ENCODE assay signal across 8 mouse cellular contexts in the genomic region with DNA sequence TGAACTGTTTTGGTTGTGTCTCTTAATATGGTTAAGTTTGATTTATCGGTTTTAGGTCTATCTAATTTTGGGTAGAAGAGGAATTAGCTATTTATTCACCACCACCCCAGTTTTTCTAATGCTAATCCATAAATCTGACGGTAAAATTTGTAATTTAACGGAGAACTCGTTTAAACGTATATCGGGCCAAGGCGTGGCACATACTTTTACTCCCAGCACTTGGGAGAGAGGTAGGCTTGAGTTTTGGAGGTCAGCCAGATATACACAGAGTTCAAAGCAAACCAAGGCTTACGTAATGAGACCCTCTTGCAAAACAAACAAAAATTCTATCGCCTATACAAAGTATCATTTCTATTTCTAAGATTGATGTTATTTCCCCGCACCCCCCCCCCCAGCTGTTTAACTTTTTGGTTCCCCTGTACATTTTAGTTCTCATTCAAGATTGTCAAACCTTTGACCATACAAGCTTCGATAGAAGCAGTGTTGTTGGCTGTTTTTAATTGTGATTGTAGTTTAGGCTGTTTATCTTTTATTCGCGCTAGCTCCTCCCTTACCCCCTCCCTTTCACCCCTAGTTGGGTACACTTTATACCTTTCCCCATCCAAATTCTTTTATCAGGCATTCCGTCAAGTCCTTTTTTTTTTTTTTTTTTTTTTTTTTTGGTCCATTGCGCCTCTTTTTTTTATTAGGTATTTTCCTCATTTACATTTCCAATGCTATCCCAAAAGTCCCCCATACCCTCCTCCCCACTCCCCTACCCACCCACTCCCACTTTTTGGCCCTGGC. TPM values are rescaled to one million over a fixed set of nuclear protein-coding genes. Genes with fewer than 3 reads are reported as not detected.
A peak's percentile ranks its signal among the peaks of the same experiment; 100 is the strongest.
DNase-seq lines count a peak whose midpoint lies in the region; ATAC-seq and TF ChIP-seq lines count a peak whose summit lies in the region.

No protein-coding gene starts in this region.

- TF ChIP-seq CTCF in testis, adult 2 months (IDR thresholded peaks at IDR 0.05; ENCODE audit: control insufficient read depth, insufficient read depth, insufficient replicate concordance, low read depth, low read length): no peak
- TF ChIP-seq CTCF in kidney, postnatal 0 days (IDR thresholded peaks at IDR 0.05; ENCODE audit: low read depth): no peak

- H3K9me3 ChIP-seq in kidney, postnatal 0 days (replicated peaks; ENCODE audit: low read length): no peaks in the 10 kb centered on the region
- H3K9me3 ChIP-seq in midbrain, embryonic 13.5 days: no peaks in the 10 kb centered on the region

- 14% methylated on average over 15 of the region's 15 CpGs for WGBS in kidney, postnatal 0 days
- WGBS in midbrain, embryonic 13.5 days: 31% methylated on average over 15 of the region's 15 CpGs

- intact Hi-C loops in left cerebral cortex, postnatal 36 days (cut with DNase I): no loop called here

- peak overlapping the region; percentile 61 for H3K4me2 ChIP-seq in kidney, postnatal 0 days (ENCODE audit: low read length)
- peak overlapping the region; percentile 61 for H3K4me2 ChIP-seq in midbrain, embryonic 13.5 days (replicated peaks)

- no peak overlapping the region for H3K27ac ChIP-seq in testis, adult 2 months (ENCODE audit: control insufficient read depth, insufficient read depth, low read depth, low read length)
- H3K27ac ChIP-seq in kidney, postnatal 0 days: peak overlapping the region; percentile 97
- H3K27ac ChIP-seq in midbrain, embryonic 13.5 days: no peak overlapping the region

- no peak for DNase-seq in testis, postnatal 10 days (ENCODE audit: low spot score)
- DNase-seq in fat pad, adult 2 months (ENCODE audit: extremely low read depth, low read depth, low spot score): peak; percentile 28
- DNase-seq in kidney, postnatal 0 days (ENCODE audit: low spot score): no peak
- DNase-seq in gastrocnemius, postnatal 4 days (ENCODE audit: low spot score in 2 of 2): no peak
- DNase-seq in spleen, postnatal 36 days (ENCODE audit: low spot score in 2 of 2): no peak
- no peak for DNase-seq in left cerebral cortex, postnatal 36 days (ENCODE audit: low spot score in 2 of 2)

- H3K4me1 ChIP-seq in testis, adult 2 months (ENCODE audit: control insufficient read depth, insufficient read depth, low read length): peaks cover 6% of the 10 kb centered on the region
- peaks cover 11% of the 10 kb centered on the region; the same call in 1 of the 2 replicates for H3K4me1 ChIP-seq in kidney, postnatal 0 days (replicated peaks; ENCODE audit: insufficient read depth, low read length)
- peaks cover 31% of the 10 kb centered on the region for H3K4me1 ChIP-seq in midbrain, embryonic 13.5 days (replicated peaks)

- peak overlapping the region; percentile 48; the same call in 1 of the 2 replicates for H3K4me3 ChIP-seq in testis, adult 2 months (ENCODE audit: control insufficient read depth, low read depth, low read length)
- peak overlapping the region; percentile 86 for H3K4me3 ChIP-seq in kidney, postnatal 0 days (replicated peaks; ENCODE audit: low read depth, low read length)
- peak overlapping the region; percentile 71 for H3K4me3 ChIP-seq in midbrain, embryonic 13.5 days (replicated peaks)

- no peaks in the 10 kb centered on the region for H3K36me3 ChIP-seq in testis, adult 2 months (ENCODE audit: control insufficient read depth, insufficient read depth, low read length)
- no peaks in the 10 kb centered on the region for H3K36me3 ChIP-seq in kidney, postnatal 0 days (ENCODE audit: insufficient read depth, low read length)
- 0 out of 2 replicates have a peak, but pooled peaks cover 3% of the 10 kb centered on the region for H3K36me3 ChIP-seq in midbrain, embryonic 13.5 days

- no peak for TF ChIP-seq POLR2A in testis, adult 2 months (IDR thresholded peaks at IDR 0.05; ENCODE audit: control insufficient read depth, low read depth, low read length)

- no peaks in the 10 kb centered on the region for H3K27me3 ChIP-seq in testis, adult 2 months (ENCODE audit: control insufficient read depth, insufficient read depth, low read length)
- no peaks in the 10 kb centered on the region for H3K27me3 ChIP-seq in kidney, postnatal 0 days (ENCODE audit: insufficient read depth, low read length)
- H3K27me3 ChIP-seq in midbrain, embryonic 13.5 days: no peaks in the 10 kb centered on the region

- no peak for ATAC-seq in kidney, postnatal 0 days (replicated peaks; ENCODE audit: low FRiP score, low read depth)
- no peak for ATAC-seq in midbrain, embryonic 13.5 days

- H3K9ac ChIP-seq in kidney, postnatal 0 days (ENCODE audit: low read depth, low read length): peak overlapping the region; percentile 83
- H3K9ac ChIP-seq in midbrain, embryonic 13.5 days (replicated peaks): peak overlapping the region; percentile 80

RNA-seq across cellular contexts. Expression of a gene that starts 1.5 kb away (rescaled TPM):
- polyA plus RNA-seq in testis, adult 2 months (2012; rRNA removed): 33.1 and 34.2 TPM in 2 replicates
- 70.3 and 76.1 TPM in 2 replicates for polyA plus RNA-seq in kidney, postnatal 0 days (2015; fragmentation: Nextera tagmentation; extraction: Ambion mirVana)
- 78.8 and 85.7 TPM in 2 replicates for polyA plus RNA-seq in midbrain, embryonic 13.5 days (2015; fragmentation: Nextera tagmentation; extraction: Ambion mirVana)
- total RNA-seq in gastrocnemius, postnatal 4 days (2021): 10 to 100 TPM; 38.6 to 47.5 TPM
- total RNA-seq in left cerebral cortex, postnatal 36 days (2021): 10 to 100 TPM; 38.3 to 41.7 TPM
